Mouse (Mus musculus) cortical plate, adult 2 months (tissue): ENCODE data around the gene Setd1b.

ENCODE experiments used
- CTCF ChIP-seq: fragments of 200-500 bp; IDR thresholded peaks from 2 replicates; pipeline ENCODE4 v1.5.1; 2011; ENCODE audit warnings: mild to moderate bottlenecking, control low read depth, low read length; ENCODE audit not compliant: insufficient read depth; ENCODE audit errors: extremely low read depth
- POLR2A ChIP-seq: fragments of 200-500 bp; IDR thresholded peaks from 2 replicates; pipeline ENCODE4 v1.6.1; 2011; ENCODE audit warnings: mild to moderate bottlenecking, low read length, control low read depth; ENCODE audit not compliant: insufficient read depth; ENCODE audit errors: extremely low read depth

- no peak for TF ChIP-seq CTCF
- no peak for TF ChIP-seq POLR2A
These were observed 47.6 kb upstream of the Setd1b start for GRCm38 (mm10) chr5:123094238-123094991.
